Mouse (Mus musculus): Measurements from ENCODE around the gene Rfc2. TPM values are rescaled to one million over a fixed set of nuclear protein-coding genes. Genes with fewer than 3 reads are reported as not detected.
"Not testable (repeated sequence)": the region's sequence is repeated elsewhere in the genome, so short reads cannot be mapped to it uniquely, and the experiment has no call there.

The Rfc2 gene
- polyA plus RNA-seq, 1 experiment = 81.8 TPM

DNA sequence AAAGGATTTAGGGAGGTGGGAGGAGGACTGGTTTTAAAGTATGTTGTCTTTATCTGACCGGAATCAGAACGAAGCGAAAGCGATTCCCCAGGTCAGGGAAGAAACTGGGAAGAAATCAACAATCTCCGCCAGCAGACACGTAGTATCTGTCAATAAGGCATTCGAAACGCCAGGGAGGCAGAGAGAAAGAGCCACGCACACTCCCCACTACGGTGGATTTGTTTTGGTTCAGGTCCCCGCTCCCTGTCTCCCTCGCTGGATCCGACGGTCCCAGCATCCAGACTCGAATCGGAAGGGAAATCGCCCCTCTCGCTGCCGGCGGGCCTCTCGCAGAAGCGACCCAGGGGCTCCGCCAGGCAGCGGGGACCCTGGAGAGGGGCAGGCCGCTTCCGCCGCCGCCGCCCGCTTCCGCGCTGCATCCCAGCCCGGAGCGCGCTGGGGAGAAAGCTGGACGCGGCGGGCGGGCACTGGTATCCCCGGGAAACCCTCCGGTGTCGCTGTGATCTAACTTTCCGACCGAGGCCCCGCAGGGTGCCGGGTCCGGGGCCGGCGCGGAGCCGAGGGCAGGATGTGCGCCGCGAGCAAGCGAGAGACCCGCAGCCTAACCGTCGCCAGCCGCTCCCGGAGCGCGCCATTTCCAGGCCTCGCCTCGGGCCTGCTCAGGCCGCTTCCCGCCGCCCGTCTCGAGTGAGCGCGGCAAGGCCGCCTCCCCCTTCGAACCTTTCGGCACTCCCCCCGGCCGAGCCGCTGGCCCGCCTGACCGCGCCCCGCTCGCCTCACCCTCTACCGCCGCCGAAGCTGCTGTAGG, 57.5 kb downstream of the Rfc2 start:
- TF ChIP-seq CTCF (IDR thresholded peaks at IDR 0.05; ENCODE audit: borderline replicate concordance, insufficient read depth, low read length) (no peak), POLR2A (IDR thresholded peaks at IDR 0.05; ENCODE audit: low read depth, low read length) (no peak)
- Histone ChIP-seq H3K4me1 (ENCODE audit: control insufficient read depth, insufficient read depth, low read length) (peaks cover 4% of the 10 kb centered on the region; the same call in 1 of the 2 replicates), H3K27ac (ENCODE audit: insufficient read depth, low read length) (peak overlapping the region; percentile 86), H3K4me3 (ENCODE audit: insufficient read depth, low read length) (peak overlapping the region; percentile 98)

- H3K27ac ChIP-seq (ENCODE audit: insufficient read depth, low read length) = peak within 1 kb of the TSS; percentile 86
- H3K4me1 ChIP-seq (ENCODE audit: control insufficient read depth, insufficient read depth, low read length) = peaks cover 4% of the 10 kb centered on the region; the same call in 1 of the 2 replicates
- TF ChIP-seq CTCF (IDR thresholded peaks at IDR 0.05; ENCODE audit: borderline replicate concordance, insufficient read depth, low read length) (no peak), POLR2A (IDR thresholded peaks at IDR 0.05; ENCODE audit: low read depth, low read length) (peak; percentile 77)
- peak within 1 kb of the TSS; percentile 98 for H3K4me3 ChIP-seq (ENCODE audit: insufficient read depth, low read length)
These were observed 58.1 kb downstream of the Rfc2 start, which contains the start of gene Eif4h for GRCm38 (mm10) chr5:134639269-134639682. TSS of gene Eif4h (minus strand) at chr5:134639490.

DNA sequence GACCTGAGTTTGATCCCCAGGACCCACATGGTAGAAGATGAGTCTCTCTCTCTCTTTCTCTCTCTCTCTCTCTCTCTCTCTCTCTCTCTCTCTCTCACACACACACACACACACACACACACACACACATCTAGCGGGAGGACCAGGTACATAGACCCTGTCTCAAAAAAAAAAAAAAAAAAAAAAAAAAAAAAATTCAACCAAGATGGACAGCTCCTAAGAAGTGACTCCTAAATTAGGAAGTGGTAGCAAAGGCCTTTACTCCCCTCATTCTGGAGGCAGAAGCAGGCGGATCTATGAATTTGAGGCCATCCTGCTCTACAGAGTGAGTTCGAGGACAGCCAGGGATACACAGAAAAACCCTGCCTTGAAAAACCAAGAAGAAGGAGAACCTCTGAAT, 59.2 kb downstream of the Rfc2 start:
- TF ChIP-seq CTCF (IDR thresholded peaks at IDR 0.05; ENCODE audit: borderline replicate concordance, insufficient read depth, low read length) (no peak), POLR2A (IDR thresholded peaks at IDR 0.05; ENCODE audit: low read depth, low read length) (no peak)
- no peak overlapping the region for H3K4me3 ChIP-seq (ENCODE audit: insufficient read depth, low read length)
- H3K4me1 ChIP-seq (ENCODE audit: control insufficient read depth, insufficient read depth, low read length) = peaks cover 10% of the 10 kb centered on the region
- H3K27ac ChIP-seq (ENCODE audit: insufficient read depth, low read length) = no peak overlapping the region

DNA sequence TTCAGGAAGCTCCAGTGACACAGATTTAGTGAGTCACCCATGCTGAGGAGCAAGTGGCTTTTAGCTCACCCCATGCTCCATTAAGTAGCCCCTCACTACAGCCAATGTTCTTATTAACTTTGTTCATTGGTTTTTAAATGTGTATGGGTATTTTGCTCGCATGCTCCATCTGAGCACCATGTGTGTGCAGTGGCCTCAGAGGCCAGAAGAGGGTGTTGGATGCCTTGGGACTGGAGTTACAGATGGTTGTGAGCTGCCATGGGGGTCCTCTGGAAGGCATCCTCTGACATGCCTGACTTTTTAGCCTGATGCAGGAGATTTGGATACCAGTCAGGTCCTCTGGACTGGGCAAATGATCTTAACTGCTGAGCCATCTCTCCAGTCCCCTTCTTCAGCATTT, 63.0 kb downstream of the Rfc2 start:
- no peak overlapping the region for H3K4me3 ChIP-seq (ENCODE audit: insufficient read depth, low read length)
- H3K4me1 ChIP-seq (ENCODE audit: control insufficient read depth, insufficient read depth, low read length) = peaks cover 10% of the 10 kb centered on the region
- TF ChIP-seq POLR2A (IDR thresholded peaks at IDR 0.05; ENCODE audit: low read depth, low read length) (no peak), CTCF (IDR thresholded peaks at IDR 0.05; ENCODE audit: borderline replicate concordance, insufficient read depth, low read length) (no peak)
- H3K27ac ChIP-seq (ENCODE audit: insufficient read depth, low read length) = no peak overlapping the region

GRCm38 (mm10) chr5:134644643-134645118, 63.5 kb downstream of the Rfc2 start:
- Histone ChIP-seq H3K4me3 (ENCODE audit: insufficient read depth, low read length) (no peak overlapping the region), H3K27ac (ENCODE audit: insufficient read depth, low read length) (no peak overlapping the region), H3K4me1 (ENCODE audit: control insufficient read depth, insufficient read depth, low read length) (peaks cover 10% of the 10 kb centered on the region)
- no peak for TF ChIP-seq POLR2A (IDR thresholded peaks at IDR 0.05; ENCODE audit: low read depth, low read length)
- TF ChIP-seq CTCF (IDR thresholded peaks at IDR 0.05; ENCODE audit: borderline replicate concordance, insufficient read depth, low read length) = no peak

- Histone ChIP-seq H3K4me3 (ENCODE audit: insufficient read depth, low read length) (no peak overlapping the region), H3K4me1 (ENCODE audit: control insufficient read depth, insufficient read depth, low read length) (peaks cover 8% of the 10 kb centered on the region), H3K27ac (ENCODE audit: insufficient read depth, low read length) (no peak overlapping the region)
- TF ChIP-seq POLR2A (IDR thresholded peaks at IDR 0.05; ENCODE audit: low read depth, low read length) = no peak
These were observed 65.3 kb downstream of the Rfc2 start for GRCm38 (mm10) chr5:134646461-134646860.

GRCm38 (mm10) chr5:134647394-134647793, 66.2 kb downstream of the Rfc2 start:
- H3K4me3 ChIP-seq (ENCODE audit: insufficient read depth, low read length) = no peak overlapping the region
- peaks cover 8% of the 10 kb centered on the region for H3K4me1 ChIP-seq (ENCODE audit: control insufficient read depth, insufficient read depth, low read length)
- no peak for TF ChIP-seq POLR2A (IDR thresholded peaks at IDR 0.05; ENCODE audit: low read depth, low read length)
- no peak for TF ChIP-seq CTCF (IDR thresholded peaks at IDR 0.05; ENCODE audit: borderline replicate concordance, insufficient read depth, low read length)
- no peak overlapping the region for H3K27ac ChIP-seq (ENCODE audit: insufficient read depth, low read length)

- not testable (repeated sequence) for H3K4me1 ChIP-seq (ENCODE audit: control insufficient read depth, insufficient read depth, low read length); H3K27ac ChIP-seq (ENCODE audit: insufficient read depth, low read length); H3K4me3 ChIP-seq (ENCODE audit: insufficient read depth, low read length)
These were observed 67.8 kb downstream of the Rfc2 start for GRCm38 (mm10) chr5:134648976-134649375.

- Histone ChIP-seq H3K27ac (ENCODE audit: insufficient read depth, low read length) (no peak overlapping the region), H3K4me1 (ENCODE audit: control insufficient read depth, insufficient read depth, low read length) (no peaks in the 10 kb centered on the region), H3K4me3 (ENCODE audit: insufficient read depth, low read length) (no peak overlapping the region)
- peak; percentile 41; the same call in 1 of the 2 replicates for TF ChIP-seq CTCF (IDR thresholded peaks at IDR 0.05; ENCODE audit: borderline replicate concordance, insufficient read depth, low read length)
- no peak for TF ChIP-seq POLR2A (IDR thresholded peaks at IDR 0.05; ENCODE audit: low read depth, low read length)
These were observed 69.8 kb downstream of the Rfc2 start for GRCm38 (mm10) chr5:134650926-134651325.

Other genes starting within 250 kb of the Rfc2 start
- gene Gtf2ird1, start 124.7 kb upstream of the Rfc2 start, polyA plus RNA-seq (2011; ENCODE audit: insufficient read length, low read depth, missing spikeins) = 52.0 and 58.2 TPM in 2 replicates
- 20.3 and 25.6 TPM in 2 replicates for gene Clip2, start 28.9 kb upstream of the Rfc2 start, polyA plus RNA-seq (2011; ENCODE audit: insufficient read length, low read depth, missing spikeins)
- 0.40 TPM in 1 of 2 replicates, not detected in the other for gene Syna, start 21.2 kb upstream of the Rfc2 start, polyA plus RNA-seq (2011; ENCODE audit: insufficient read length, low read depth, missing spikeins)
- 0.40 and 2.3 TPM in 2 replicates for gene Lat2, start 33.7 kb downstream of the Rfc2 start, polyA plus RNA-seq (2011; ENCODE audit: insufficient read length, low read depth, missing spikeins)
- 208 and 219 TPM in 2 replicates for gene Eif4h, start 58.1 kb downstream of the Rfc2 start, polyA plus RNA-seq (2011; ENCODE audit: insufficient read length, low read depth, missing spikeins)
- gene Limk1, start 107.2 kb downstream of the Rfc2 start, polyA plus RNA-seq (2011; ENCODE audit: insufficient read length, low read depth, missing spikeins) = 16.5 and 18.0 TPM in 2 replicates
- gene Eln, start 166.0 kb downstream of the Rfc2 start, polyA plus RNA-seq (2011; ENCODE audit: insufficient read length, low read depth, missing spikeins) = 57.9 and 265 TPM in 2 replicates

Measured in embryonic fibroblast, embryonic 13.5 days (primary cell).